Mouse (Mus musculus) gonadal fat pad, adult 2 months (tissue): ENCODE data around the gene Ptx4. TPM values are rescaled to one million over a fixed set of nuclear protein-coding genes. Genes with fewer than 3 reads are reported as not detected.

Experiments used
- DNase-seq: peaks from one replicate; pipeline ENCODE4 v3.0.0-alpha.2; 2012; ENCODE audit warnings: low read depth
- polyA plus RNA-seq: library from polyadenylated mRNA; depleted of rRNA; stranded (reverse); fragments of >200 nt; gene quantifications from 2 replicates; pipeline ENCODE4 v1.2.3, GENCODE M21; 2012; rRNA removed

The Ptx4 gene
- 0.15 and 0.18 TPM in 2 replicates for polyA plus RNA-seq

DNA sequence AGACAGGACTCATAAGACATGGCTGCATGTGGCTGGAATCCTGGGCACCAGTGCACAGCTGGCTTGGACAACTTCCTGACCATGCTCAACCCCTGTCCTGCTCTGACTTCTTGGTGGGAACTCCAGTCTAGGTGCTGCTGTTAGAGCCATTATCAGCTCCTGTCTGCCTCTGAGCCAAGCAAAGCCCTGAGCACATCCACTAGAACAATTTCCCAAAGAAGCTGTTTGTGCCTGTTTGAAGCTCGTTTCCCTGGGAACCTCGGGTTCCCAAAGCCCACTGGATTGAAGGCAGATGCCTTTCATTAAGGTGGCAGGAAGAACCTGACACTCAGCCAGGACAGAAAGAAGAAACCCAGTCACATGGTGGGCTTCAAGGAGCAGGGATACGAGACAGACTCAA, at the start of gene Ptx4:
TSS of gene Ptx4 (plus strand) at position 355 of the 400 bp plus-strand sequence.
- DNase-seq, result no peak

DNA sequence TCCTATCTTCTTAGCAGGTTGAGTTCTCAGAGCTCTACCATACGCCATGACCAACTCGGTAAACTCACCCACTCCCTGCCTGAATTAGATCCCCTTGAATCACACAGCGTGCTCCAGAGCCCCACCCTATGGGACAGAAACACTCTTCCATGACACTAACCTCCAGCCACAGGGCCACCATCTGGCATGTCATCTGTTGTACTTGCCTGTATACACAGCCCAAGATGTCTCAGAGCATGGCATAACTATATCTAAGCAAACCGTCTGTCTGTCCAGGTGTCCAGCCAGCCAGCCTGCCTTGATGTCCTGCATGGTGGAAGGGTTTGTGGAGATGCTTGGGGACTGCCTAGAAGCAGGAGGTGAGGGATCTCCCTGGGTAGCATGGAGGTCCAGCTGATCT, 43.7 kb upstream of the Ptx4 start:
- DNase-seq, result no peak

DNA sequence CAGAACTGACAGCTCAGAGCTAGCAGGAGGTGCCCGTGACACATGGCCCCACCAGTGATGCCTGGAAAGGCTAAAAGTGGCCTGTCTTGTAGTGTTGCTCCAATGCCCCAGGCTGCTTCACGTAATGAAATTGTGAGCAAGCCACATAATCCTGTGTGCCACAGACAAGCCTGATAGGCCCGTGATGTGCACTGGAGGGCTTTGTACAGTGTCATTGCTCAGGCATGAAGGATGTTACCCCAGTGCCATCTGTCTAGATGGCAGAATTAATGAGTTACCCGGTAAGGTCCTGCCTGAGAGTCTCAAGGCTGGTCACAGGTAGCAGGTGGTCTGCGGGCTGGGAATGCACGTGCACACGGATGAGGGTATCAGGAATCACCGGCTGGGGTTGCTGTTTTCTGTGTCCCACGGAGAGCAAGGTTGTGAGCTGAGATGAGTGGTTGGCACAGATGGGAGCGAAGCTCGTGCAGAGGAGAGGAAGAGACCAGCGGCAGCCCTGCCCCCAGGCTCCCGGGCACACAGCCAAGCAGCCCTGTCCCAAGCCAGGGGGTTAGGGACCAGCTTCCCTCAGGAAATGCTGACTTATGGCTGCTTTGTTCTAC, 42.7 kb upstream of the Ptx4 start:
- DNase-seq, result no peak

DNA sequence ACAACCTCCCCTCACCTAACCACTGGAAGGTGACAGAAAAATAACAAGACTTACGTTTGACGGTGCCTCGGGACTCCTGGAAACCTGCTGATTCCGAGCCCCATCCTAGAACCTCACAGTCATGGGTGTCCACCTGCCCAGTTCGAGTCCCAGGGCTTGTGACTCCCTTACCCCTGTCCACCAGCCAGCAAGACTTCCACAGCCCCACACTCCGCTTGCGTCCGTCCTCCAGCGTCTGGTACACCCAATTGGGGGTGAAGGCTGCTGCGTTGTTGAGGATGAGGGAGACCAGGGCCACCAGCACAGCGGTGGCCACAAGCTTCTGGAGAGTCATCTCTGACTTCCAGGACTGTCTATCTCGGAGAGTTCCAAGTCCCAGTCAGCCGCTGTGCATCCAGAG, 40.4 kb upstream of the Ptx4 start:
- no peak for DNase-seq

DNA sequence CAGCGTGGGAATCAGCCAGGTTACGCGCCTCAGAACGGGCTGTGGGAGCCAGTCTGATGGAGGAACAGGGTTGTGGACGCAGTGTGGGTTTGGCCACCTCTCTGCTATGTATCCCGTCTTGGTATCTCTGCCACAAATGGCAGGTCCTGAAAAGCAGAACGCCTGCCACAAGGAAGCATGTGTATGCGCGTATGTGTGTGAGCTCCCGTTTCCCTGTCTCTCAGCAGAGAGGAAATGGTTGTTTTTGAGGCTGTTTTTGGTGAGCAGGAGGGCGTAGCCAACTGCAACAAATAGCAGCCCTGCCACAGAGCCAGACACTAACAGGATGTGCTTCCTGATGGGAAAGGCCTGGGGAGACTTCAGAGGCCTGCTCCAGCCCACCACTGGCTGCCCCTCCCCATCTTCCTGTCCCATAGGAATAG, 39.6 kb upstream of the Ptx4 start:
- no peak for DNase-seq

DNA sequence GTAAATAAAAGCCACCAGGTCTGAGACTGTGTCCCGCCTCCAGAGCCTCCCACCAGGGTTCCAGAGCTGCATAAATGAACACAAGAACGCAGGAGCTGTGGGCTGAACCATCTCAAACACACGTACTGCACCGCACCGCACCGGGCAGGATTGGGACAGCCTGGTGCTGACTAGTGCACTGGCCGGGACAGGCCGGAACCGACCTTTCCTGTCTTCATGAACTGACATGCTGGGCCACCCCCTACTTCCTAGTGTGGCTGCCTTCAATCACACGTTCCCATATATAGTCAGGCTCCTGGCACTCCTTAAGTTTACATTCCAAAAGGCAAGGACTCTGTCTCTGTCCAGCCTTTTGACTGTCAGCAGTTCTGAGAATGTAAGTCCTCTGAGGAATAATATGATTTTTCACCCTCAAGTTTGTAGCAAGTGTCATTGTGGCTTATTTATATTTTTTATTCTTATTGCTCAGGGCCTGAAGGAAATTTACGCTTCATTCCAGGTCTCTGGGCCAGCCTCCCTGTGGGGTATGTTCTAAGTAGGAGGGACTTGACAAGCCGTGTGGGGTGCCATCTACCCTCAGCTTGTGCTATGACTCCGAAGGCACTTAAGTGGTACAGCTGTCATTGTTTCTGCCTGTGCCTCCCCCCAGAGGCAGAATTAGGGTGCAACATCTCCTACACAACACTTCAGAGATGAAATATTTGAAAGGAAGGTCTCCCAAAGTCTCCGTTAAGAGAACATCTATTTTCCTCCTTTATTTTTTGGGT, 38.3 kb upstream of the Ptx4 start:
- no peak for DNase-seq

DNA sequence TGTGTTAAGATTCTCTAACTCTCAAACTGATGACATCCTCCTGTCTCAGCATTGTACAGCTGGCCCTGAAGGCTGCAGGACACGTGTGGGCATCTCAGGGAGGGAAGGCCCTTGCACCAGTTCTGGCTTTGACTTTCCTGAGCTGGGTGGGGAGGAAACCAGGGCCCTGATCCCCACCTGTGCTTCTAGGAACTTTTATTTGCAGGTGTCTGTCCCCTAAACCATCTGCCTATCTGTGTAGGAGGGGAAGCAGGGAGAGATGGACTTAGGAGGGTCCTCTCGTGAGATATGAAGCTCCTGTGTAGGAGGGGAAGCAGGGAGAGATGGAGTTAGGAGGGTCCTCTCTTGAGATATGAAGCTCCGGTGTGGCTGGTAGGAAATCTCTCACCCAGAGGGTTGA, 37.7 kb upstream of the Ptx4 start:
- no peak for DNase-seq

DNA sequence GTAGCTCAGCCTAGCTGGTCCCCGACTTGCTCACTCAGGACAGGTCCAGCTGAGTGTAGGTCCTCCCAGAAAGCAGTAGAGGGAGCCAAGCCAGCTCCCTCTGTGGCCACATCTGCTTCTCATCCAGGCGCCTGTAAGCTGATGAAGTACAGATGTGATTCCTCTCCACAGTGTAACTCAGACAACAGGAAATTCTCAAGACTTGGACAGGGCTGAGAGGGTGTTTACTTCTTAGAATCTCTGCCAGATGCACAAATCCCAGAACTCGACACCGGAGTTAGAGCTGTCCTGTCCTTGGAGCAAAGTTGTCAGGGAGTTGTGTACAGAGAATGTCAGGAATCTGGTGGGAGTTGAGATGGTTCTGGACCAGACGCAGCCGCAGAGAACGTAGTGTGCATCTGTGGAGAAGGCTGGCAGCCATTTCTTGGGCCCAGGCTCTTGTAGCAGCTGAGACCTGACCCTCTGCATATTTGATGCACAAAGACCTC, 37.1 kb upstream of the Ptx4 start, which contains the start of gene Tmem204:
TSS of gene Tmem204 (minus strand) at position 148 of the 488 bp plus-strand sequence.
- no peak for DNase-seq

DNA sequence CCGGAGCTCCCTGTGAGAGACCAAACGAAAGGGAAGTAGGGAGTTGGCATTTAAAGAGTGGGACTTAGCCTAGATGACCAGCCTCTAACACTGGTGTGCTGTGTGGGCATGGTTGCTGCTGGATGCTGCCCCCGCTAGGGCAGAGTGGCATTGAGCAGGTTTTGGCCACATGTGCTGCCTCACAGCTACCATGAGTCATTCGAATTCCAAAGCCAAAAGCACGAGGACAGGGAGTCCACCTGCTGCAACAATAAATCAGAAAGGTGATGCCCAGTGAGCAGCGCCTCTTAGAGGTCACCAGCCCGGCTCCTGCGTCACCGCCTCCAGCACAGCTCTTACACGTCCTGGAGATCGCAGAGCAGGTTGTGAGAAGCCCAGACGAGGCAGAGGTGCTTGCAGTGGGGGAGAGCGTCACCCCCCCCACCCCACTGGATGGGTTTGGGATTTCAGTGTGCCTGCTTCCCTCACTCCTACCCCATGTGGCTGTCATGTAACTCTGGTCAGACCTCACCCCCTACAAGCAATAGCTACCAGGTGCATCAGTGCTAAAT, 35.6 kb upstream of the Ptx4 start:
- DNase-seq, result no peak

DNA sequence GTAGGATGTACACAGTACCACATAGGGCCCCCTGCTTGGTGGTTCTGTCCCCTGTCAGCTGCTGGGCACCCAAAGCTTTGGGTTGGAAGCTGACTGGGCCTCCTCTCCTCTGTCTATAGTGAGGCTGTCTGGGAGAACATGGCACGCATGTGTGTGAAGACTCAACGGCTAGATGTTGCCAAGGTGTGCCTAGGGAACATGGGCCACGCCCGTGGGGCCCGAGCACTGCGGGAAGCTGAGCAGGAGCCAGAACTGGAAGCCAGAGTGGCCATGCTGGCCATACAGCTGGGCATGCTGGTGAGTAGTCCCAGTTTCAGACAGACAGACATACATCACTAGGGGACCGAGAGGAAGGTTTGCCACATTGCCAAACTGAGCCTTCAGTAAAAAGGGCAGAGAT, 33.8 kb upstream of the Ptx4 start:
- no peak for DNase-seq

DNA sequence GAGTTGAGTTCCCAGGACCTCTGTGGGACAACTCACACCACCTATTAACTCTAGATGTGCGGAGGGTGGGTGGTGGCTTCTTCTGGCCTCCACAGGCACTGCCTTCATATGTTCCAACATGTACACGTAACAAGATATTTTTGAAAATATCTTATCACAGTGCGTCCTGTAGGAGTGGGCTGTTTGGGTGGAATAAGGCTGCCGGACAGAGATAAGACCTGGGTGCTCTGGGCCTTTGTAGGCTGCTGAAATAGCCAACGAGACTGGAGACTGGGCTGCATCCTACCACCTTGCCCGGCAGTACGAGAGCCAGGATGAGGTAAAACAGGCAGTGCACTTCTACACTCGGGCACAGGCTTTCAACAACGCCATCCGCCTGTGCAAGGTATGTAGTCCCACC, 31.4 kb upstream of the Ptx4 start:
- DNase-seq, result no peak

DNA sequence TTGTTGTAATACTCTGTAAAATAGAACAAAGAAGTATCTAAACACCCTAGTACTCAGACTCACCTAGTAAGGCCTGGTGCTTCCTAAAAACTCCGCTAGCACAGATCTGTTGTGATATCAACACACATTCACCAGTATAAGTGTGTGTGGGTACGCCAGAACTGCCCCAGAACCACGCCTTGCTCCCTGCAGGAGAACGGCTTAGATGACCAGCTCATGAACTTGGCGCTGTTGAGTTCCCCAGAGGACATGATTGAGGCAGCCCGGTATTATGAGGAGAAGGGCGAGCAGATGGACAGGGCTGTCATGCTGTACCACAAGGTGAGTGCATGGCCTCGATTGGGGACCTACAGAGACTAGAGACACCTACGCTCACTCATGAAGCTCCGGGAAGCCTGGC, 30.1 kb upstream of the Ptx4 start:
- DNase-seq, result no peak

DNA sequence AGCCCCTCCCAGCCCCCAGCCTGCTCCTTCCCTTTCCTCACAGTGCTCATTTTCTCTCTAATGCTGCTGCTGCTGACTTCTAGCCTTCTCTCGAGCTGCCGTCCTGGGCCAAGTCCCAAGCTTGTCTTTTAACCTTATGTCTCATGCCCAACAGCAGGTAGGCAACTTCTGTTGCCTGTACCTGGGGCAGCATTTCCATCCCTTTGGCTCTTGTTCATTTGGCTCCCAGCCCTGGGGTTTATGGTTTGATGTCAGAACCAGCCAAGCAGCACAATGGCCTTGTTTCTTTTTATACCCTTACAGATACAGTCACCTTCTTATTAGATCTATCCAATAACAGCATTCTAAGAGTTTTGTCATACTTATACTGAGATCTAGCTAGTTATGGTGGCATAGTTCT, 24.3 kb upstream of the Ptx4 start:
- no peak for DNase-seq

DNA sequence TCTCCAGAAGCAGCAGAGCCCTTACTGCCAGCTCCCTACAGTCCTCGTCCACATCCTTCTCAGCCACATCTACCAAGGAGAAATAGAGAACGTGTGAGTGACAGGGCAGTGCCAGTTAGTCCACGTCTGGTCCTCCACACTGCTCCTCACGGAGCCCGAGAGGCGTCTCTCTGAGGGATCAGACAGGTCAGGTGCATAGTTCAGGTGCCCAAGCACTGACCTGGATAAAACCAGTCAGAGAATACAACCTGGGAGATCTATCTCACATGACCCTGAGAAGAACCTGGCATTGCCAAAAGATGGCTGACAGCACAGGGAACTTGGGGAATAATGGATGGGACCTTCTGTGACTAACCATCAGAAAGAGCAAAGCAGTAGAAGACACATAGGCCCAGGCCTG, 20.5 kb upstream of the Ptx4 start:
- no peak for DNase-seq

DNA sequence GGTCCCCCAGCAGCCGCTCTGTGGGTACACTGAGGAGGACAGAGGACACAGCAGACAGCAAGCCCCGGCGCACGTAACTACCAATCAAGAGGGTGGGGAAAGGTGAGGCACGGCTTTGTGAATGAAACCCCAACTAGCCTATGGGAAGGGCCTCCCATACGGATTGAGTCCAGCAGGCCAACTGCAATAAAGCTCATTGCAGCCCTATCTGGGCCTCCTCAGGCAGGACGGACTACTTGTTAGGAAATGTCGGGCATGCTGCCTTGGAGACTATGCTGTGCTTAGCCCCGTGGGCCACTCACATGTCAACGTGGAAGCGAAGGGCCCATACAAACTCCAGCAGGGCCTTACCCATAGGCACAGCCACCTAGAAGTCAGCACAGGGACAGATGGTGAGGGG, 19.2 kb upstream of the Ptx4 start:
- DNase-seq, result no peak

DNA sequence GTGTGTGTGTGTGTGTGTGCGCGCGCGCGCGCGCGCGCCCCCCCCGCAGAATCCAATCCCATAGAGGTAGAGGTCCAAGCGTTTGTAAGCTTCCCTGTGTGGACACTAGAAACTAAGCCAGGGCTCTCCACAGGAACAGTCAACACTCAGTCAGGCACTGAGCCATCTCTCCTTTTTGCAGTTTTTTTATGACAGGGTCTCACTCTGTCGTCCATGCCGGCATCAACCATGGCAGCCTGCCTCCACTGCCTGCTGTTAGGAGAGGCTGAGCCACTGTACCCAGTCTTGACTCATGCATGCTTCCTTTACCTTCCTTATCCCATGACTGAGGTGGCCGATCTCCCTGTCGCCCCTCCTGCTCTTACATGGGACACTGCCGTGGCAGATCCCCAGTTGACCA, 12.8 kb upstream of the Ptx4 start:
- DNase-seq, result no peak

DNA sequence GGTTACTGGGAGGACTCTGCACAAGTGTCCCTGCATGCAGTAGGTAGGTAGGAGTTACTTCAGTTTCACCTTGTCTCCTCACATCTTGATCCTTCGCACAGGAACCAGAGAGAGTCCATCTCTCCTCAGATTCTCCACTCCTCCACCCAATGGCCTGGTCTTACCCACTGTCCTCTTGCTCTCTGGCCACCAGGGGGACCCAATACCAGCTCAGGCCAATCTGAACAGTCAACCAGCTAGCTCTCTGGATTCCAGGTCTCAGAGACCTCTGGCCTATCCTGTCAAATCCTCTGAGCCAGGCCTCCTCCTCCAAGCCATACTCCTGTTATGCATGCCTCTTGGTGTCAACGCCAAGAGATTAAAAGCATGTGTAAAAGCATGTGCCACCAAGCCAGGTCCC, 11.0 kb upstream of the Ptx4 start:
- no peak for DNase-seq

DNA sequence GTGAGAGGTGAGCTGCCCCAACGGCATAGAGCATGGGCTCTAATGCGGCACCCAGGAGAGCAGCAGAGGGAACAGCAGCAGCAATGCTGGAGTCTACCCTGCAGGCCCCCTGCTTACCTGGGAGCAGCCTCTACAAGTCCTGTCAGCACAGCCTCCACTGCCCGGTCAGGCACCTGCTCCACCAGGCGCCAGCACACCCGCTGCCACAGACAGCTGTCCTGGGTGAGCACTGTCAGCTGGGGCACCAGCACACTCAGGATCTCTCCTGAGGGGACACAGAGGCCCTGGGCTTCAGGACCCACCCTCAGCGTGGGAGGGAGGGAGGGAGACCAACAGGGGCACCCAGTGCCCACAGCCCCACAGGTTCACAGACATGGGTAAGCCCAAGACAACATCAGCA, 10.0 kb upstream of the Ptx4 start:
- DNase-seq, result no peak

DNA sequence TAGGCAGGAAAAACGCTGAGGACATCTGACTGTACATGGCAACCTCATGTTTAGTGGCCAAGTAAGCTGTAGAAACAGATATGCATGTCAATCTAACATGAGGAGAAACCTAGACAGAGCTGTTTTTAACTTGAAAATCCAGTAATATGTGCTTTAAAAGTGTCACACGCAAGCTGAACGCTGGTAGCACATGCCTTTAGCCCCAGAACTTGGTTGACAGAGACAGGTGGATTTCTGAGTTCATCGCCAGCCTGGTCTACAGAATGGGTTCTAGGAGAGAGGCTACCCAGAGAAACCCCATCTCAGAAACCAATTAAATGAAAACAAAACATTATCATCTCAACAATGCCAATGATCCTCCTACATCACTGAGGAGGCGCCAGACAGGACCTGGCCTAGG, 9.3 kb upstream of the Ptx4 start:
- no peak for DNase-seq

DNA sequence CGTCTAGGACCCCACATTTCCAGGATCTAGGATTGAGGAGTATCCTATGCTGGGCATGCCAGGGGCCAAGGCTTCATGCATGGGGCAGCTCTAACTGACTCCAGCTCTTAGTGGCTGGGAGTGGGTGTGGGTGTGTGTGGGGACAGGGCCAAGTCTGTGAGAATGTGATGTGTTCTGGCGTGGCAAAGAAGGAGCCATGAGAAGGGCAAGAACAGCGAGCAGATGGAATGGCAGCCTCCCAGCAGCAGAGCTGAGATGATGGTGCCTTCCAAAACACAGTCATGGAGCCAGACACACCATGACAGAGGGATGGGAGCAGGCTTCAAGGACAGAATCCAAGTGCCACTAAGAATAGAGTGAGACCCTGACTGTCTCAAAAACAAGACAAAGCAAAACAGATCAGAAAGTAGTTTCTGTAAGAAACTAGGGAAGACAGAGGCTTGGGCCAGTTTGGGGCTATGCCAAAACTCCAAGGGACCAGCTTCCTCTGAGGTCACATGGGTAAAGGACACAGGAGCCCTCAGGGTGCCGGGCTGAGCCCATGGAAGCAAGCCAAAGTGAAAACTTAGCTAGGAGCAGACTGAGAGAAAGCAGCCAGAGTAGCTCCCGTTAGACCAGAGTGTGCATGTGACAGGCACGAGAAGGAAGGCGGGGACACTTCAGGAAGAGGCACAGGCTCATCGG, 8.7 kb upstream of the Ptx4 start:
- DNase-seq, result no peak

DNA sequence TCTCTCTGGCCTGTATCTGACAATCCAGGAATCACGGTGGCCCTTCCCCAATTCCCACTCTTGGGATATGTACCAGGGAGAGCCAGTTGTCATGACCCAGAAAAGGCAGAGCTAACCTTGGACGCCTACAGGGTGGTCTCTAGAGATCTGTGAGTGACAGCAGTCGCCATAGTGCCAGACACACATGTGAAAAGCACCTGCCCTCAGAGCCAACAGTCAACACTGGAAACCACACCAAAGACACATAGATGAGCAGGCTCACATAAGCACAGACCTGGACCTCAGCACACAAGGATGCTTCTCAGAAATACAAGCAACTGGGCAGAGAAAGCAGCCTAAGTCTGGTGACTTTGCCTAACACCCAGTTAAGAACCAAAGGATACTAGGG, 8.1 kb upstream of the Ptx4 start:
- DNase-seq, result no peak

DNA sequence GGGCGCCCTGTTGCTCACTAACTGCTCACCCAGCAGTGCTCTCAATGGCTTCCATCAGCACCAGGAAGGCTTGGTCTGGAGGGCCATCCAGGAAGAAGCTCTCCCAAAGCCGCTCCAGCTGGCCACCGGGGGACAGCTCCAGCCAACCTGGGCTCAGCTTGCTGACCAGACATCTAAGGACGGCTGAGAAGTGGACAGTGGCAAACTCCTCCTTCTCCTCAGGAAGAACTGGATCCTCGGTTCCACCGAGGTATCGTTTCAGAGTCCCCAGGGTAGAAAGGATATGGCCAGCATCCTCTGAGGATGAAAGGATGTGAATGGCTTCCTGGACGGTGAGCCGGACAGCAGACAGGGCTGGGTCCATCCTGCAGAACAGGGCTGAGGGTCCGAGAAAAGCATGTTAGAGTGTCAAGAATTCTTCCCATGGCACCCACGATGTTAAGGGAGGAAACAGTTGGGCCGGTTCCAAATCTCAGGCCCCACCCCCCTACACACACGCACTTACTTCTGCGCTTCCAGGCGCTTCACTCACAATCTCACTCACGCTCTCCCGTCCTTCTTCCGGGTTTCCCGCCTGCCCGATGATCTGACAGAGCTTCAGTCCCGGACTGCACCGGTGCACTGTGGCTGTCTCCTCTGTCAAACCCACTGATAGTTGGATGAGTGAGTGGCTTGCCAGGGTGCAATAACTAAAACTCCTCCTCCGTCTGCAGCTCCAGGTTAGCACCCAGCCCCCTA, 5.5 kb upstream of the Ptx4 start:
- DNase-seq, result no peak
